Mouse (Mus musculus) small intestine, adult 2 months (tissue): Measurements from ENCODE around the gene Slc29a1.

ENCODE experiments used
- CTCF ChIP-seq: fragments of 200-500 bp; IDR thresholded peaks from 2 replicates; pipeline ENCODE4 v1.5.1; 2012; ENCODE audit warnings: low read depth, mild to moderate bottlenecking, control low read depth, inconsistent platforms, low read length, moderate library complexity, mixed read lengths; ENCODE audit not compliant: insufficient replicate concordance, insufficient read length; ENCODE audit errors: extremely low read depth
- POLR2A ChIP-seq: fragments of 200-500 bp; IDR thresholded peaks from 2 replicates; pipeline ENCODE4 v1.6.1; 2012; ENCODE audit warnings: low read depth, mild to moderate bottlenecking, control low read depth, inconsistent platforms, low read length, moderate library complexity

DNA sequence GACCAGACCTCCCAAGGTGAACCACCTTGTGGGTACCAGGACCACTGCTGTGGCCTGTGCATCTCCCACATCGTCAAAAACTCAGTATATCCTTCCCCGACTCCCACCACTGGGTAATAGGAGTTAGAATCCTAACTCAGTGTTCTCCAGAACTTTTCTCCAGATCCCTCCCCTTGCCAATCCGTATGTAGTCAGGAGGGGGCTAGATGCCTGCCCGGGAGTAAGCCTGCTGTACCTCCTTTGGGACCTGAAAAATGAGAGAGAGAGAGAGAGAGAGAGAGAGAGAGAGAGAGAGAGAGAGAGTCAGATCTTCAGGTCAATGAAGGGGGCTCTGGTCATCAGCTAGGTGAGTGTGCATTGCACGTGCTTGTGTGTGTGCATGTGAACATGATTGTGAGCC lies 34.6 kb upstream of the Slc29a1 start:
- TF ChIP-seq CTCF (no peak), POLR2A (no peak)
